Mouse (Mus musculus) heart, embryonic 14.5 days (tissue): ENCODE measurements around the gene Gm49378. TPM values are rescaled to one million over a fixed set of nuclear protein-coding genes. Genes with fewer than 3 reads are reported as not detected.

Experiments
- ATAC-seq: fragments of 200-750 bp; cut with Nextera tagmentation; 2 replicates; pipeline ENCODE4 v1.8.0; 2017; ENCODE audit warnings: low read depth, moderate TSS enrichment; ENCODE audit not compliant: insufficient number of reproducible peaks, insufficient read depth, low FRiP score
- H3K27ac ChIP-seq, 2 experiments: fragments of 200-500 bp in 1 of 2; fragments of 300-500 bp in 1 of 2; sonication (generic) in 1 of 2; replicated peaks in 1 of 2; 2 replicates each; pipeline ENCODE4 v1.5.1; 2012 to 2014; ENCODE audit warnings: low read depth in 2 of 2, low read length in 2 of 2, control low read depth in 1 of 2, mild to moderate bottlenecking in 1 of 2, mixed read lengths in 1 of 2; ENCODE audit not compliant: control insufficient read depth in 1 of 2, insufficient read depth in 1 of 2
- H3K27me3 ChIP-seq: fragments of 300-500 bp; sonication (generic); 2 replicates; pipeline ENCODE4 v1.6.1; 2014; ENCODE audit warnings: mild to moderate bottlenecking, low read length, control low read depth; ENCODE audit not compliant: control insufficient read depth, insufficient read depth
- H3K36me3 ChIP-seq: fragments of 300-500 bp; sonication (generic); 2 replicates; pipeline ENCODE4 v1.6.1; 2014; ENCODE audit warnings: mild to moderate bottlenecking, control low read depth, low read length, mixed read lengths; ENCODE audit not compliant: control insufficient read depth, insufficient read depth
- H3K4me1 ChIP-seq, 2 experiments: fragments of 200-500 bp in 1 of 2; fragments of 300-500 bp in 1 of 2; sonication (generic) in 1 of 2; 2 replicates each; pipeline ENCODE4 v1.6.1; 2012 to 2014; ENCODE audit warnings: low read length in 2 of 2, control low read depth in 1 of 2, mixed read lengths in 1 of 2; ENCODE audit not compliant: control insufficient read depth in 2 of 2, insufficient read depth in 2 of 2
- H3K4me2 ChIP-seq: fragments of 300-500 bp; sonication (generic); 2 replicates; pipeline ENCODE4 v1.6.1; 2014; ENCODE audit warnings: mild to moderate bottlenecking, low read length
- H3K4me3 ChIP-seq, 2 experiments: fragments of 200-500 bp in 1 of 2; fragments of 300-500 bp in 1 of 2; sonication (generic) in 1 of 2; 2 replicates each; pipeline ENCODE4 v1.5.1; 2012 to 2014; ENCODE audit warnings: low read length in 2 of 2, mild to moderate bottlenecking in 2 of 2, control low read depth in 1 of 2, low read depth in 1 of 2, moderate library complexity in 1 of 2; ENCODE audit not compliant: control insufficient read depth in 1 of 2, insufficient read depth in 1 of 2
- H3K9ac ChIP-seq: fragments of 300-500 bp; sonication (generic); 2 replicates; pipeline ENCODE4 v1.6.1; 2014; ENCODE audit warnings: mild to moderate bottlenecking, low read length
- H3K9me3 ChIP-seq: fragments of 300-500 bp; sonication (generic); 2 replicates; pipeline ENCODE4 v1.6.1; 2016; ENCODE audit warnings: low read length, control low read depth; ENCODE audit not compliant: control insufficient read depth
- WGBS: fragments of 180-500 bp; shearing (Covaris S2); extraction: QIAGEN DNeasy Blood & Tissue Kit; methylation state at CpG from one replicate; pipeline ENCODE4 v1.1.7; 2014; 5-methylcytosine and 5-hydroxymethylcytosine counted together
- polyA plus RNA-seq: library from polyadenylated mRNA; unstranded; fragments of >200 nt; fragmentation: Nextera tagmentation; extraction: Ambion mirVana; gene quantifications from 2 replicates; pipeline ENCODE4 v1.2.1, GENCODE M21; 2014

Gm49378 gene
- polyA plus RNA-seq, 1 experiment from 2014 or later: 2.5 TPM

DNA sequence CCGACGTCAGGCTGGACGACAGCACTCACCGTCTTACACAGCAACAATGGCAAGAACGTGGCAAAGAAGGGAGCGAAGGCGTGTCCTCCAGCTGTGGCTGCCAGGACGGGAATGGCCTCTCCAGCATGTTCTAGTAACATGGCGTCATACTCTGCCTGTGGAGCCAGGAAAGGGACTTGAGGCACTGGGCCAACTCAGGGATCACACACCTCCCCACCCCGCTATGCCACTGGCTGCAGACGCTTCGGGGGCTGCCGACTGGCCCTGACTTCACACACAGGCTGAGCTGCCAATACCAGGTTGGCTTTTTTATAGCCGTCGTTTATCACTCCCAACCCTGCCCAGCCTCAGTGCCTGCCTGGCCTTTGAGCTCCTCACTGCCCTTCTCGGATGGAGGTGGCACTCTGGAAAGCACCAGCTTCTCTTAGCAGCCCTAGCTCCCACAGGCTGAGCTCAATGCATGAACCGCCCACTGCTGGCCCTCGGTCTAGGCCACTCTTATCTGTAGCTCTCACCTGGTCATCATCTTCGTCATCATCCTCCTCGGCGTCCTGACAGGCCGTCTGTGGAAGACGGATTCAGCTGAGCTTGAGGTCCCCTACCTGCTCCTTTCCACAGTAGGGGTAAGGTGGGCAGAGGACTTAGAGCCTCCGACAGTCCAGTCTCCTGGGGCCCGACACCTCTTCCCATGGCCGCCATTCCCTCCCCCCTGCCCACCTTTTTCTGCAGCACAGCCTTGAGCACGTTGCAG, 9.4 kb downstream of the Gm49378 start:
- H3K27ac ChIP-seq: no peak overlapping the region
- H3K36me3 ChIP-seq: peaks cover 98% of the 10 kb centered on the region
- peaks cover 4 to 6% of the 10 kb centered on the region in 2 experiments; a peak in 2 of 4 replicates for H3K4me1 ChIP-seq
- H3K4me2 ChIP-seq: no peak overlapping the region
- no peaks in the 10 kb centered on the region for H3K27me3 ChIP-seq
- no peaks in the 10 kb centered on the region for H3K9me3 ChIP-seq
- no peak for ATAC-seq
- WGBS: 85% methylated on average over 27 of the region's 27 CpGs
- no peak overlapping the region for H3K9ac ChIP-seq
- H3K4me3 ChIP-seq: no peak overlapping the region

DNA sequence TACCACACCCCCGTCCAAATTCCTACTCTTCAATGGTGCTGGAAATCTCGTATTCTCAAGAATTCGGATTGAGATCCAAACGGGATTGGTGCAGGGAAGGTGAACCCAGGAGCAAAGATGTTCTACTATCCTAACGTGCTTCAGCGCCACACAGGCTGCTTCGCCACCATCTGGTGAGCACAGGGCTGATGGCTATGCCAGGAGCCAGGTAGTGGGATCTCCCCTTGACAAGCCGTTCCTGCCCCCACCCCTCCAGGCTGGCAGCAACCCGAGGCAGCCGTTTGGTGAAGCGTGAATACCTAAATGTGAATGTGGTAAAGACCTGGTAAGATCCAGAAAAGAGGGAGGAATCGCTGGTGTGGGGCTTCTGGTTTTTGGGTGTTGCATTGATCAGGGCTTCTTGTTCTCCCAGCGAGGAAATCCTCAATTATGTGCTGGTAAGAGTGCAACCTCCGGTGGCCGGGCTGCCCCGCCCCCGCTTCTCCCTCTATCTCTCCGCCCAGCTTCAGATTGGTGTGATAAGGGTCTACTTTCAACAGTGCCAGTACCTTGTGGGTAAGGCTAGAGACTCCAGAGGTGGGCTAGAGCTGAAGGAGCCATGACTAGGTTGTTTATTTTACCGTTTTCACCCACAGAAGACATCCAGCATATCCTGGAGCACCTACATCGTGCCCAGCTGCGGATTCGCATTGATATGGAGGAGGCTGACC, 19.1 kb downstream of the Gm49378 start:
- no peaks in the 10 kb centered on the region for H3K9me3 ChIP-seq
- H3K4me2 ChIP-seq: peak overlapping the region; percentile 58
- H3K27ac ChIP-seq: no peak overlapping the region
- no peak for ATAC-seq
- peak overlapping the region; percentile 33 to 34 for H3K4me3 ChIP-seq
- no peaks in the 10 kb centered on the region for H3K27me3 ChIP-seq
- H3K36me3 ChIP-seq: peaks cover 9% of the 10 kb centered on the region
- peak overlapping the region; percentile 59 for H3K9ac ChIP-seq
- peaks cover 5 to 13% of the 10 kb centered on the region in 2 experiments; a peak in 3 of 4 replicates for H3K4me1 ChIP-seq
- 25% methylated on average over 22 of the region's 22 CpGs for WGBS

DNA sequence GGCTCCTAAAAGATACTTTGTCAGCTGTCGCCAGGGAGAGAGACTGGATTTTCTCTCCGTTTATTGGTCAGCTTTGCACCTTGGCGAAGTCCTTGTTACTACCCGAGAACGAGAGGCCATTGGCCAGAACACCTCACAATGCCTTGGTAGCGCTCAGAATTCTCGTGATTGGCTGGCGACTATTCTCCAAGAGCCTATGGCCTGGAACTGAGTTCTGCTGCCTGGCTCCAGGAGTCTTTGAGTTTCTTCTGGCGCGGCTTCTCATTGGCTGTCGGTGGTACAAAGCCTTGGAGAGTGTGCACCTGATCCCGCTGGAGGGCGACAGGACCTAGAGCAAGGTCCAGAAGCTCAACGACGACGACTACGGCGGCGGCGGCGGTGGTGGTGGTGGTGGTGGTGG, 19.9 kb downstream of the Gm49378 start, which contains the start of gene Rec8:
Gene Rec8, plus strand, starts transcription at position 216 of the 400 bp plus-strand sequence.
- H3K4me2 ChIP-seq: peak within 1 kb of the TSS; percentile 58
- H3K9ac ChIP-seq: peak within 1 kb of the TSS; percentile 59
- peaks cover 5 to 18% of the 10 kb centered on the region in 2 experiments; a peak in 3 of 4 replicates for H3K4me1 ChIP-seq
- no peaks in the 10 kb centered on the region for H3K27me3 ChIP-seq
- 0 out of 2 replicates have a peak, but pooled peaks cover 3% of the 10 kb centered on the region for H3K36me3 ChIP-seq
- H3K4me3 ChIP-seq: peak within 1 kb of the TSS; percentile 33 to 34
- peak within 1 kb of the TSS; percentile 24 to 39; a peak in 2 of 4 replicates for H3K27ac ChIP-seq
- 8% methylated on average over 21 of the region's 21 CpGs for WGBS
- peak; percentile 70 for ATAC-seq
- H3K9me3 ChIP-seq: no peaks in the 10 kb centered on the region

DNA sequence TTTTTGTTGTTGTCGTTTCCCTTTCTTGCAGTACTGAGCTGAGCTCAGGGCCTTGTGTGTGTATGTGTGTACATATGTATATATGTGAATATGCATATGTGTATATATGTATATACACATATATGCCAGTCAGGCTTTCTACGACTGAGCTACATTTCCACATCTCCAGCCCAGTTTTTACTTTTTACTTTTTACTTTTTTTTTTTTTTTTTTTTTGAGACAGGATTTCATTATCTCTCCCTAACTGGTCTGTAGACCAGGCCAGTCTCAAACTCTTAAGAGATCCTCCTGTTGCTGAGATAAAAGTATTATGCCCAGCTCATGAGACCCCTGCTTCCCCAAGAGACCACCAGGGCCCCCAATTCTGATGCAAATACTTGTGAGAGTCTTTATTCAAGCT, 20.9 kb downstream of the Gm49378 start:
- 75% methylated on average over 2 of the region's 2 CpGs for WGBS
- Histone ChIP-seq H3K9me3 (no peaks in the 10 kb centered on the region), H3K9ac (no peak overlapping the region), H3K36me3 (no peaks in the 10 kb centered on the region), H3K27me3 (no peaks in the 10 kb centered on the region), H3K4me2 (no peak overlapping the region), H3K27ac (0 out of 4 replicates have a peak overlapping the region, but pooled peaks of 1 of the 2 experiments have one; percentile 24), H3K4me3 (no peak overlapping the region), H3K4me1 (peaks cover 5 to 18% of the 10 kb centered on the region in 2 experiments; a peak in 3 of 4 replicates)
- ATAC-seq: no peak

DNA sequence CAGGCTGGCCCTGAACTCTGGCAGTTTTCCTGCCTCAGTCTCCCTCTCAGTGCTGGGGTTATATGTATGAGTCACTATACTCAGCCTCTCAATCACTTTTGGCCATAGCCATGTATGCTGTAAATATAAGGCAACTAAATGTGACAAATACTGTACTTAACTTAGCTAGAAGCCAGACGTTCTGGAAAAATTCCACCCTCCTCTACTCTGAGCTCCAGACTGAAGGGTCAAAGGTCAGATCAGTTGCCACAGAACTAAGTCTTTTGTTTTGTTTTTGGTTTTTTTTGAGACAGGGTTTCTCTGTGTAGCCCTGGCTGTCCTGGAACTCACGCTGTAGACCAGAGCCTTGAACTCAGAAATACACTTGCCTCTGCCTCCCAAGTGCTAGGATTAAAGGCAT, 21.8 kb downstream of the Gm49378 start:
- WGBS: 64% methylated on average over 2 of the region's 2 CpGs
- no peak for ATAC-seq

DNA sequence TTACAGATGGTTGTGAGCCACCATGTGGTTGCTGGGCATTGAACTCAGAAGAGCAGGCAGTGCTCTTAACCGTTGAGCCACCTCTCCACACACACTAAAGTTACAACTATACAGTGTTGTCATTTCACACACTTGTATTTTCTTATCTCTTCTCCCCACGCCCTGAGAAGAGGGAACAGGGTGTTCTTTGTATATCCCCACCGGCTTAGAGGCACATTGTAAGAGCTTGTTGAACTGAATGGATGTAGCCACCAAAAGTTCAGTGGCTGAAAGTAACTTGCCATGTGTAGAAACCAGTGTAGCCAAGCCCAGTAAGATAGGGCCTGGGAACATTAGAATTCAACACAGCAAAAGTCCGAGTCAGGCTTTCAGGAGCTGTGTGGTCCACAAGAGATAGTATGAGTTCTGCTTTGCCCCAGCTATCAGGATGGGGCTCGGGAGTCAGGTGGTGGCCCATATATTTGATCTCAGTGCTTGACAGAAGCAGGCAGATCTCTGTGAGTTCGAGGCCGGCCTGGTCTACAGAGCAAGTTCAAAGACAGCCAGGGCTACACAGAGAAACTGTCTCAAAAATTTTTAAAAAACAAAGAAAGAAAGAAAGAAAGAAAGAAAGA, 23.0 kb downstream of the Gm49378 start:
- no peak for ATAC-seq
- no peaks in the 10 kb centered on the region for H3K27me3 ChIP-seq
- H3K9ac ChIP-seq: no peak overlapping the region
- no peak overlapping the region for H3K27ac ChIP-seq
- no peak overlapping the region for H3K4me3 ChIP-seq
- peaks cover 6% of the 10 kb centered on the region for H3K36me3 ChIP-seq
- H3K4me2 ChIP-seq: no peak overlapping the region
- H3K9me3 ChIP-seq: no peaks in the 10 kb centered on the region
- H3K4me1 ChIP-seq: peaks cover 5 to 18% of the 10 kb centered on the region in 2 experiments; a peak in 3 of 4 replicates
- WGBS: 58% methylated on average over 7 of the region's 7 CpGs

More for the DNA sequence above, 21.8 kb downstream of the Gm49378 start:
- Histone ChIP-seq H3K4me2 (no peak overlapping the region), H3K36me3 (no peaks in the 10 kb centered on the region), H3K9ac (no peak overlapping the region), H3K9me3 (no peaks in the 10 kb centered on the region), H3K27me3 (no peaks in the 10 kb centered on the region), H3K4me3 (no peak overlapping the region), H3K4me1 (peaks cover 5 to 18% of the 10 kb centered on the region in 2 experiments; a peak in 3 of 4 replicates), H3K27ac (no peak overlapping the region)

DNA sequence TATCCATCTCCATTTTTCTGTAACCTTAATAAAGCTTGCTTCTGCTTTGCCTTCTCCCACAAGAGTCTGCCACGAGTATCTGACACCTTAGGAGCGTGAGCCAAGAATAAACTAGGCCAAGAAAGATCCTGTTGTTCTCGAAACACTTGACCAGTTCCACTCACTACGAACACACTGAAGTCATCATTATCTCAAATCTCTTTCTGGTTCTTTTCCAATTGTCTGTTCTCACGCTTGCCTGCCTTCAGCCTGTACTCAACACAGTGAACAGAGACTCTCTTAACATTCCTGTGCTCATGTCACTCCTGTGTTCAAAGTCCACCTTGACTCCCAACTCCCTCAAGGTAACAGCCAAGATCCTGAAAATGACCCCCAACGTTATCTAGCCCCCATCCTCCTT, 24.3 kb downstream of the Gm49378 start:
- Histone ChIP-seq H3K9ac (no peak overlapping the region), H3K4me2 (no peak overlapping the region), H3K27ac (0 out of 4 replicates have a peak overlapping the region, but pooled peaks of 1 of the 2 experiments have one; percentile 19), H3K4me3 (no peak overlapping the region), H3K9me3 (no peaks in the 10 kb centered on the region), H3K4me1 (peaks cover 3 to 12% of the 10 kb centered on the region in 2 experiments; a peak in 3 of 4 replicates), H3K27me3 (no peaks in the 10 kb centered on the region), H3K36me3 (peaks cover 19% of the 10 kb centered on the region)
- 18% methylated on average over 6 of the region's 6 CpGs for WGBS
- ATAC-seq: no peak
